In the genomic region with DNA sequence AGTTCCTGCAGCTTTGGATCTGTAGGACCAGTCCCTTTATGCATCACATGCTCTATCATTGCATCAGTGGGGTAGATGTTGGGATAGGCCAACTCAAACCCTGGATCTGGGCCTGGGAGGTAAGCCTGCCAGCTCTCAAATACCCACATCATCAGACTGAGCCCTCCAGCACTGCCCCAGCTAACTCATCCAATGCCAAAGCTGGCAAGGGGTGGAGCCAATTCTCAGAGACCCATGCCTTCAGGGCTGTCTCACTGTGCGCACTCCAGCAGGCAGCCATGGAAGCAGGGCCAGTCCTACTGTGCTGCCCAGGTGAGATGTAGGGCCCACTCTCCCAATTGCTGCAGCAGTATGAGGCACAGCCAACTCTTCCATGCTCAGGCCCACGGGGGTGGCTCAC, we compare ENCODE assay signal across 27 mouse cellular contexts.
DNase-seq lines count a peak whose midpoint lies in the region; ATAC-seq and TF ChIP-seq lines count a peak whose summit lies in the region.
"Had no signal": no experiment of that assay in that cellular context is flagged by ENCODE, and none has a peak within 500 bp of the region (broad histone marks: within the 10 kb centered on the region; RNA-seq: fewer than 3 reads in every experiment).

No protein-coding gene starts in this region.

- H3K4me2 ChIP-seq in embryonic facial prominence, embryonic 11.5 days (ENCODE audit: low read depth, low read length): no peak overlapping the region
- no peak overlapping the region for H3K4me2 ChIP-seq in kidney, embryonic 15.5 days
- H3K4me2 ChIP-seq in stomach, embryonic 16.5 days (ENCODE audit: low read depth, low read length): no peak overlapping the region
- no peak overlapping the region for H3K4me2 ChIP-seq in stomach, postnatal 0 days (replicated peaks; ENCODE audit: low read depth)
- H3K4me2 ChIP-seq: forebrain, embryonic 15.5 days; heart, embryonic 13.5 days; hindbrain, embryonic 14.5 days had no signal

- no peak overlapping the region for H3K27ac ChIP-seq in embryonic facial prominence, embryonic 11.5 days (replicated peaks; ENCODE audit: low read depth, low read length)
- no peak overlapping the region for H3K27ac ChIP-seq in embryonic facial prominence, embryonic 10.5 days (replicated peaks)
- H3K27ac ChIP-seq in kidney, embryonic 15.5 days: no peak overlapping the region
- no peak overlapping the region for H3K27ac ChIP-seq in stomach, embryonic 16.5 days (ENCODE audit: low read length)
- no peak overlapping the region for H3K27ac ChIP-seq in stomach, postnatal 0 days (replicated peaks)
- H3K27ac ChIP-seq: forebrain, embryonic 10.5 days; forebrain, embryonic 15.5 days; heart, adult 2 months; heart, embryonic 10.5 days; heart, embryonic 13.5 days; hindbrain, embryonic 14.5 days; hindbrain, postnatal 0 days had no signal

- H3K9ac ChIP-seq in embryonic facial prominence, embryonic 11.5 days (replicated peaks; ENCODE audit: low read length): no peak overlapping the region
- H3K9ac ChIP-seq in kidney, embryonic 15.5 days: no peak overlapping the region
- no peak overlapping the region for H3K9ac ChIP-seq in stomach, embryonic 16.5 days (ENCODE audit: low read length)
- no peak overlapping the region for H3K9ac ChIP-seq in stomach, postnatal 0 days (ENCODE audit: low read length)
- H3K9ac ChIP-seq: forebrain, embryonic 15.5 days; heart, embryonic 13.5 days; hindbrain, embryonic 14.5 days had no signal

- ATAC-seq in embryonic facial prominence, embryonic 11.5 days (replicated peaks; ENCODE audit: insufficient number of reproducible peaks, low FRiP score, low TSS enrichment, low read depth): 0 out of 2 replicates have a peak, but pooled peaks have one; percentile 62
- ATAC-seq in kidney, embryonic 15.5 days (replicated peaks; ENCODE audit: low FRiP score): 0 out of 2 replicates have a peak, but pooled peaks have one; percentile 9
- peak; percentile 37; the same call in 1 of the 2 replicates for ATAC-seq in stomach, embryonic 16.5 days (ENCODE audit: insufficient read depth, low FRiP score)
- no peak for ATAC-seq in stomach, postnatal 0 days (ENCODE audit: low FRiP score, low TSS enrichment)
- ATAC-seq: forebrain, embryonic 15.5 days; hindbrain, postnatal 0 days; inflammation-experienced regulatory T-cells, adult 6 months had no signal

- no peak for TF ChIP-seq CTCF in stomach, postnatal 0 days (IDR thresholded peaks at IDR 0.05; ENCODE audit: low read depth)

- no peak for TF ChIP-seq EP300 in stomach, postnatal 0 days (optimal IDR thresholded peaks at IDR 0.05)

- WGBS in embryonic facial prominence, embryonic 11.5 days: 85% methylated on average over 2 of the region's 2 CpGs
- 93% methylated on average over 2 of the region's 2 CpGs for WGBS in embryonic facial prominence, embryonic 10.5 days
- WGBS in kidney, embryonic 15.5 days: 87% methylated on average over 2 of the region's 2 CpGs
- 83% methylated on average over 2 of the region's 2 CpGs for WGBS in stomach, embryonic 16.5 days
- WGBS in stomach, postnatal 0 days: 82% methylated on average over 2 of the region's 2 CpGs

- no peaks in the 10 kb centered on the region for H3K4me1 ChIP-seq in embryonic facial prominence, embryonic 11.5 days (ENCODE audit: control insufficient read depth, insufficient read depth, low read length)
- H3K4me1 ChIP-seq in embryonic facial prominence, embryonic 10.5 days: peaks cover 4% of the 10 kb centered on the region; the same call in 1 of the 2 replicates
- H3K4me1 ChIP-seq in kidney, embryonic 15.5 days: no peaks in the 10 kb centered on the region
- H3K4me1 ChIP-seq in stomach, embryonic 16.5 days (ENCODE audit: control insufficient read depth, insufficient read depth, low read length): no peaks in the 10 kb centered on the region
- no peaks in the 10 kb centered on the region for H3K4me1 ChIP-seq in stomach, postnatal 0 days (replicated peaks; ENCODE audit: control insufficient read depth, insufficient read depth)
- H3K4me1 ChIP-seq: forebrain, embryonic 10.5 days; forebrain, embryonic 15.5 days; heart, embryonic 10.5 days; heart, embryonic 13.5 days had no signal

- no peak for DNase-seq in embryonic facial prominence, embryonic 11.5 days (ENCODE audit: low spot score)
- DNase-seq in embryonic facial prominence, embryonic 10.5 days (ENCODE audit: low spot score): no peak
- no peak for DNase-seq in kidney, adult 8-10 months
- no peak for DNase-seq in stomach, postnatal 0 days (ENCODE audit: low spot score)
- no peak for DNase-seq in liver
- DNase-seq in kidney, postnatal 25 days: no peak
- DNase-seq: adrenal gland, adult 2 months; adrenal gland, postnatal 14 days; cerebellum, adult 11-12 months; cerebellum, adult 8-10 months; cerebellum, postnatal 10 days; cerebellum, postnatal 36 days; embryo, embryonic 11 days; gastrocnemius, postnatal 10 days; gastrocnemius, postnatal 36 days; heart, adult 2 months; heart, postnatal 14 days; heart, postnatal 4 days had no signal

- no peaks in the 10 kb centered on the region for H3K27me3 ChIP-seq in embryonic facial prominence, embryonic 11.5 days (ENCODE audit: control insufficient read depth, insufficient read depth, low read length)
- H3K27me3 ChIP-seq in embryonic facial prominence, embryonic 10.5 days (replicated peaks; ENCODE audit: low read depth, poor library complexity, severe bottlenecking): no peaks in the 10 kb centered on the region
- H3K27me3 ChIP-seq in kidney, embryonic 15.5 days: no peaks in the 10 kb centered on the region
- no peaks in the 10 kb centered on the region for H3K27me3 ChIP-seq in stomach, embryonic 16.5 days (ENCODE audit: control insufficient read depth, insufficient read depth, low read length)
- H3K27me3 ChIP-seq in stomach, postnatal 0 days (ENCODE audit: control insufficient read depth, insufficient read depth, low read length): no peaks in the 10 kb centered on the region
- H3K27me3 ChIP-seq: forebrain, embryonic 15.5 days; heart, embryonic 13.5 days had no signal

- H3K9me3 ChIP-seq in embryonic facial prominence, embryonic 11.5 days (replicated peaks; ENCODE audit: control insufficient read depth, low read length): no peaks in the 10 kb centered on the region
- H3K9me3 ChIP-seq in embryonic facial prominence, embryonic 10.5 days: no peaks in the 10 kb centered on the region
- H3K9me3 ChIP-seq in kidney, embryonic 15.5 days (replicated peaks): no peaks in the 10 kb centered on the region
- no peaks in the 10 kb centered on the region for H3K9me3 ChIP-seq in stomach, embryonic 16.5 days (replicated peaks; ENCODE audit: control insufficient read depth, low read length)
- no peaks in the 10 kb centered on the region for H3K9me3 ChIP-seq in stomach, postnatal 0 days (ENCODE audit: control insufficient read depth, low read length)
- H3K9me3 ChIP-seq: forebrain, embryonic 10.5 days; forebrain, embryonic 15.5 days; heart, embryonic 10.5 days; heart, embryonic 13.5 days had no signal

- H3K4me3 ChIP-seq in embryonic facial prominence, embryonic 11.5 days (ENCODE audit: low read depth, low read length): no peak overlapping the region
- no peak overlapping the region for H3K4me3 ChIP-seq in embryonic facial prominence, embryonic 10.5 days
- H3K4me3 ChIP-seq in kidney, embryonic 15.5 days (replicated peaks): no peak overlapping the region
- no peak overlapping the region for H3K4me3 ChIP-seq in stomach, embryonic 16.5 days (replicated peaks; ENCODE audit: low read length)
- no peak overlapping the region for H3K4me3 ChIP-seq in stomach, postnatal 0 days (ENCODE audit: low read depth, low read length)
- H3K4me3 ChIP-seq: forebrain, embryonic 10.5 days; forebrain, embryonic 15.5 days; heart, adult 2 months; heart, embryonic 10.5 days; heart, embryonic 13.5 days had no signal

- H3K36me3 ChIP-seq in embryonic facial prominence, embryonic 11.5 days (replicated peaks; ENCODE audit: control insufficient read depth, insufficient read depth, low read depth, low read length): no peaks in the 10 kb centered on the region
- H3K36me3 ChIP-seq in embryonic facial prominence, embryonic 10.5 days (replicated peaks): no peaks in the 10 kb centered on the region
- H3K36me3 ChIP-seq in kidney, embryonic 15.5 days: no peaks in the 10 kb centered on the region
- no peaks in the 10 kb centered on the region for H3K36me3 ChIP-seq in stomach, embryonic 16.5 days (ENCODE audit: control insufficient read depth, insufficient read depth, low read length)
- H3K36me3 ChIP-seq in stomach, postnatal 0 days (ENCODE audit: control insufficient read depth, insufficient read depth, low read length): no peaks in the 10 kb centered on the region
- H3K36me3 ChIP-seq: forebrain, embryonic 10.5 days; forebrain, embryonic 15.5 days; heart, embryonic 10.5 days; heart, embryonic 13.5 days had no signal
